Mouse (Mus musculus): ENCODE results near the gene Mrnip. TPM values are rescaled to one million over a fixed set of nuclear protein-coding genes. Genes with fewer than 3 reads are reported as not detected.

Gene Mrnip
- polyA plus RNA-seq, 1 experiment from 2014 or later: 17.6 TPM

GRCm38 (mm10) chr11:50174730-50175187 is 515 bp downstream of the Mrnip start:
- ATAC-seq (replicated peaks; ENCODE audit: insufficient number of reproducible peaks, low FRiP score, low TSS enrichment): peak; percentile 97
- H3K4me3 ChIP-seq (ENCODE audit: low read depth, low read length): peak overlapping the region; percentile 78
- no peaks in the 10 kb centered on the region for H3K27me3 ChIP-seq (ENCODE audit: control insufficient read depth, insufficient read depth, low read length)
- WGBS (ENCODE audit: insufficient replicate concordance): 0% methylated on average over 22 of the region's 27 CpGs
- no peaks in the 10 kb centered on the region for H3K9me3 ChIP-seq (replicated peaks; ENCODE audit: control insufficient read depth, low read length)
- peak overlapping the region; percentile 79 for H3K9ac ChIP-seq (ENCODE audit: low read depth, low read length)
- peaks cover 15% of the 10 kb centered on the region for H3K4me1 ChIP-seq (ENCODE audit: control insufficient read depth, insufficient read depth, low read length)
- peak overlapping the region; percentile 67 for H3K27ac ChIP-seq (ENCODE audit: low read depth, low read length)
- peaks cover 10% of the 10 kb centered on the region; the same call in 1 of the 2 replicates for H3K36me3 ChIP-seq (ENCODE audit: control insufficient read depth, insufficient read depth, low read length)
- peak overlapping the region; percentile 89 for H3K4me2 ChIP-seq

- H3K27me3 ChIP-seq (ENCODE audit: control insufficient read depth, insufficient read depth, low read length): no peaks in the 10 kb centered on the region
- no peak overlapping the region for H3K4me3 ChIP-seq (ENCODE audit: low read depth, low read length)
- H3K27ac ChIP-seq (ENCODE audit: low read depth, low read length): no peak overlapping the region
- H3K4me2 ChIP-seq: no peak overlapping the region
- no peaks in the 10 kb centered on the region for H3K9me3 ChIP-seq (replicated peaks; ENCODE audit: control insufficient read depth, low read length)
- H3K4me1 ChIP-seq (ENCODE audit: control insufficient read depth, insufficient read depth, low read length): peaks cover 15% of the 10 kb centered on the region
- H3K9ac ChIP-seq (ENCODE audit: low read depth, low read length): no peak overlapping the region
- peaks cover 6% of the 10 kb centered on the region; the same call in 1 of the 2 replicates for H3K36me3 ChIP-seq (ENCODE audit: control insufficient read depth, insufficient read depth, low read length)
- ATAC-seq (replicated peaks; ENCODE audit: insufficient number of reproducible peaks, low FRiP score, low TSS enrichment): no peak
- WGBS (ENCODE audit: insufficient replicate concordance): 82% methylated on average over 3 of the region's 3 CpGs
These were observed 2.1 kb downstream of the Mrnip start for GRCm38 (mm10) chr11:50176351-50176750.

DNA sequence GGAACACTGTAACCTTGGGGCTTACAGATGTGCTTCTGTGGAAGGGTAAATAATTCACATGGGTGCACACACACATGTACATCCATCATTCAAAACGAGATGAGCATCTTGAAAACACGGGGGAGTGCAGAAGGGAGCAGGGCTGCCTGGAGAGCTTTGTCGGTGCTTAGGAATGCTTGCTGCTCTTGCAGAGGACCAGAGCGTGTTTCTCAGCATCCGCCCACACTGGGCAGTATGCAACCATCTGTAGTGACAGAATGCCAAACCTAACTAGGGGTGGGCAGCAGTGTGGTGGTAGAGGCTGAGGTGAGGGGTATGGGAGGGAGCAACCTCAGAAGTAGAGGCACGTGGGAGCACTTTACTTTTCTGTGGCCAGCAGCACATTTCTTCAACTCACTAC is 2.9 kb downstream of the Mrnip start:
- no peaks in the 10 kb centered on the region for H3K27me3 ChIP-seq (ENCODE audit: control insufficient read depth, insufficient read depth, low read length)
- H3K9me3 ChIP-seq (replicated peaks; ENCODE audit: control insufficient read depth, low read length): no peaks in the 10 kb centered on the region
- H3K36me3 ChIP-seq (ENCODE audit: control insufficient read depth, insufficient read depth, low read length): no peaks in the 10 kb centered on the region
- H3K4me3 ChIP-seq (ENCODE audit: low read depth, low read length): no peak overlapping the region
- no peak overlapping the region for H3K4me2 ChIP-seq
- 63% methylated on average over 6 of the region's 6 CpGs for WGBS (ENCODE audit: insufficient replicate concordance)
- H3K4me1 ChIP-seq (ENCODE audit: control insufficient read depth, insufficient read depth, low read length): peaks cover 15% of the 10 kb centered on the region
- no peak overlapping the region for H3K9ac ChIP-seq (ENCODE audit: low read depth, low read length)
- no peak overlapping the region for H3K27ac ChIP-seq (ENCODE audit: low read depth, low read length)
- no peak for ATAC-seq (replicated peaks; ENCODE audit: insufficient number of reproducible peaks, low FRiP score, low TSS enrichment)

DNA sequence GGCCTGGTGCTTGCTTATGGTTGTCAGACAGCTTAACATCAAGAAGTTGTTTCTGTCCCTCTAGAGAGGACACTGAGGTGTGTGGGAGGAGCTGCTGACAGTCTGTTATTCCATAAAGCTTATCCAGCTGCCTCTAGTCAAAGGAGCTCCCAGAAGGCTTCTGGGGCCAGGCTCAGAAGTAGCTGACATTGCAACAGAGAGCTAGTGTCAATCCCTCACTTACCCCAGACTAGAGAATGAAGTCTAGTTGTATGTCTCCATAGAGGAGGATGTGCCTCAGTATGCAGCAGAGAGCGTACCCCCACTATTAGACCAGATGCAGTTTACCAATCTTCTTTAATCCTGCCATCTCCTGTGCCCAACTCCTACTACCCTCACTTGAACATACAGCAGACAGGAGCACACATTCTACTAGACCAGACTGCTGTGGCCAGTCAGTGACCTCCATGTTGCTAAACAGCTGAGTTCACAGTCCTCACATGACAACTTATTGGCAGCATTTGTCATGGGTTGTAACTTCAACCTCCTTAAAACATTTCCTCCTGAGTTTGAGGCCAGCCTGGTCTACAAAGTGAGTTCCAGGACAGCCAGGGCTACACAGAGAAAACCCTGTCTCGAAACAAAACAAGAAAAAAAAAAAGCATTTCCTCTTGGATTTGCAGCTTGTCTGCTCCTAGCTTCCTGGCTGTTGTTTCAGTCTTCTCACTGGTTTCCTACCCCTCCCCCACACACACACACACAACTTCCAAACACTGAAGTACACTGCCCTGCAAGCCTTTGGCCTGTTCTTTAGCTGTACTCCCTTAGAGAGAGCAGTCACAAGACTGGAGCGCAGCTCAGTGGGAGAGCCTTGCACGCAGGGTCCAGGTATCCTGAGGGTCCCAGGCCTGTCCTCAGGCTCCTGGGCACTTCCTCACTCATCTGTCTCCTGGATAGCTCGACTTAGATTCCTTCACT is 4.6 kb downstream of the Mrnip start:
- WGBS (ENCODE audit: insufficient replicate concordance): 71% methylated on average over 5 of the region's 5 CpGs
- peak overlapping the region; percentile 12; the same call in 1 of the 2 replicates for H3K27ac ChIP-seq (ENCODE audit: low read depth, low read length)
- H3K4me1 ChIP-seq (ENCODE audit: control insufficient read depth, insufficient read depth, low read length): peaks cover 23% of the 10 kb centered on the region
- H3K4me3 ChIP-seq (ENCODE audit: low read depth, low read length): no peak overlapping the region
- no peaks in the 10 kb centered on the region for H3K9me3 ChIP-seq (replicated peaks; ENCODE audit: control insufficient read depth, low read length)
- no peak overlapping the region for H3K4me2 ChIP-seq
- no peaks in the 10 kb centered on the region for H3K36me3 ChIP-seq (ENCODE audit: control insufficient read depth, insufficient read depth, low read length)
- H3K9ac ChIP-seq (ENCODE audit: low read depth, low read length): no peak overlapping the region
- no peaks in the 10 kb centered on the region for H3K27me3 ChIP-seq (ENCODE audit: control insufficient read depth, insufficient read depth, low read length)
- no peak for ATAC-seq (replicated peaks; ENCODE audit: insufficient number of reproducible peaks, low FRiP score, low TSS enrichment)

DNA sequence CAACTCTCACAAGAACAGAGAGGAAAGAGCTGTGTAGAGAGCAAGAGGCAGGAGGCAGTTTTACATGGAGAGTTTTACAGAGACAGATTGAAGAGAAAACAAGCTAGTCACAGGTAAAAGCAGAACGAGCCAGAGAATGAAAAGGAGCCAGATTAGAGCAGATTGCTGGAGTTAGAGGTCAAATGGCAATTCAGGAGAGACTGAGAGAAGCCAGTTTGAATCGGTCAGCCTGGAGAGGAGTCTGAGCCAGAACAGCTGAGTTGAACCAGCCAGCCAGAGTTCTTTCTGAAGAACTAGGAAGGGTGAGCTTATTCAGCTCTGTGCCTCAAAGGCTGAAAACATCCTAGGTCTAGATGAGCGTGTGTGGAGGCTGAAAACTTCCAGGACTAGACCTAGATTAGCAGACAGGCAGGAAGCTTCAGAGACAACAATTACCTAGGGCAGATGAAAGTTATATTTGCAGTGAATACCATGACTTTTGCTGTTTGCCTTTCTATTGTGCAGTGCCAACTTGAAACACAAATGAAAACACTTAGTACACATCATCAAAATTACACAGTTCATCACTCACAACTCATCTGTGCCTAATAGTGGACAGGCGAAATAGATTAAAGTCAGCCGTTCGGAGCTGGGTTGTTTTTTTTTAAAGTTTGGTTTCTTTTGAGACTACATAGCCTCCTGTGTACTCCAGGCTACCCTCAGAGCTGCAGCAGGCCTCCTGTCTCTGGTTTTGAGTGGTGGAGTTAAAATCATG is 6.4 kb downstream of the Mrnip start:
- Histone ChIP-seq H3K27me3 (ENCODE audit: control insufficient read depth, insufficient read depth, low read length) (no peaks in the 10 kb centered on the region), H3K9me3 (replicated peaks; ENCODE audit: control insufficient read depth, low read length) (no peaks in the 10 kb centered on the region), H3K4me2 (no peak overlapping the region), H3K4me1 (ENCODE audit: control insufficient read depth, insufficient read depth, low read length) (peaks cover 22% of the 10 kb centered on the region), H3K4me3 (ENCODE audit: low read depth, low read length) (no peak overlapping the region), H3K36me3 (ENCODE audit: control insufficient read depth, insufficient read depth, low read length) (no peaks in the 10 kb centered on the region), H3K27ac (ENCODE audit: low read depth, low read length) (no peak overlapping the region), H3K9ac (ENCODE audit: low read depth, low read length) (no peak overlapping the region)
- ATAC-seq (replicated peaks; ENCODE audit: insufficient number of reproducible peaks, low FRiP score, low TSS enrichment): no peak
- 70% methylated on average over 6 of the region's 6 CpGs for WGBS (ENCODE audit: insufficient replicate concordance)

DNA sequence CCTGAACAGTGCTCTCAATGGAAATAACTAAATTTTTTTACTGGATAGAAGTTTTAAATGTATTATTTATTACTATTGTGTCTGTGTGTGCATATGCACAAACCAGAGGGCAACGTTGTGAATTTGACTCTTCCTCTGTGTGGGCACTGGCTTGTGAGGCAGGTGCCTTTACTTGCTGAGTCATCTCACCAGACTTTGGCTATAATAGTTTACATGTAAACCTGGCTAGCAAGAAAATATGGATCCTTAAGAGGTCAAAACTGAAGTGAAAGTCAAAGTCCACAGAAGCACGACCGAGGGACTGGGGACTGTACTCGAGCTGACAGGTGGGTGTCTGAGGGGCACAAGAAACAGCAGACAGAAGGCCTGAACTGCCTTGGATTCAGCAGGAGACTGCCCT is 8.5 kb downstream of the Mrnip start:
- no peak for ATAC-seq (replicated peaks; ENCODE audit: insufficient number of reproducible peaks, low FRiP score, low TSS enrichment)
- Histone ChIP-seq H3K9me3 (replicated peaks; ENCODE audit: control insufficient read depth, low read length) (no peaks in the 10 kb centered on the region), H3K9ac (ENCODE audit: low read depth, low read length) (peak overlapping the region; percentile 36; the same call in 1 of the 2 replicates), H3K27me3 (ENCODE audit: control insufficient read depth, insufficient read depth, low read length) (no peaks in the 10 kb centered on the region), H3K4me1 (ENCODE audit: control insufficient read depth, insufficient read depth, low read length) (peaks cover 22% of the 10 kb centered on the region), H3K27ac (ENCODE audit: low read depth, low read length) (peak overlapping the region; percentile 17; the same call in 1 of the 2 replicates), H3K36me3 (ENCODE audit: control insufficient read depth, insufficient read depth, low read length) (no peaks in the 10 kb centered on the region), H3K4me2 (no peak overlapping the region), H3K4me3 (ENCODE audit: low read depth, low read length) (no peak overlapping the region)
- 77% methylated on average over 4 of the region's 4 CpGs for WGBS (ENCODE audit: insufficient replicate concordance)

DNA sequence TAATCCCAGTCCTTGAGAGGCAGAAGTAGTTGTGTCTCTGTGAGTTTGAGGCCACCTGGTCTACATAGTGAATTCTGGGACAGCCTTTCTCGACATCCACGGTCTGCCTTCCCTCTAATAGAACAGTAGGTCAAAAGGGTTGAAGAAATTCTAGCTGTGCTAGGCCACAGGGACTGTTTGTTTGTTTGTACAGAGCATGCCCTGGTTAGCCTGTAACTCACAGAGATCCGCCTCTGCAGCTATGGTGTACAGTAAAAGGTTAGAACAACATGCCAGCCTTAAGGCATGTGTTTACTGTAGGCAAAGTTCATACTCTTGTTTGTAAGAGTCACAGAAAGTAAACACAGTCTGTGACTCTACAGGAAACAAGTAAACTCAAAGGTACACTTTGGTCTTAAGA is 10.5 kb downstream of the Mrnip start:
- no peak overlapping the region for H3K4me2 ChIP-seq
- H3K4me3 ChIP-seq (ENCODE audit: low read depth, low read length): no peak overlapping the region
- no peak for ATAC-seq (replicated peaks; ENCODE audit: insufficient number of reproducible peaks, low FRiP score, low TSS enrichment)
- H3K4me1 ChIP-seq (ENCODE audit: control insufficient read depth, insufficient read depth, low read length): peaks cover 13% of the 10 kb centered on the region; the same call in 1 of the 2 replicates
- 78% methylated on average over 3 of the region's 3 CpGs for WGBS (ENCODE audit: insufficient replicate concordance)
- H3K27ac ChIP-seq (ENCODE audit: low read depth, low read length): no peak overlapping the region
- no peaks in the 10 kb centered on the region for H3K36me3 ChIP-seq (ENCODE audit: control insufficient read depth, insufficient read depth, low read length)
- no peaks in the 10 kb centered on the region for H3K9me3 ChIP-seq (replicated peaks; ENCODE audit: control insufficient read depth, low read length)
- H3K9ac ChIP-seq (ENCODE audit: low read depth, low read length): no peak overlapping the region
- no peaks in the 10 kb centered on the region for H3K27me3 ChIP-seq (ENCODE audit: control insufficient read depth, insufficient read depth, low read length)

GRCm38 (mm10) chr11:50188682-50189081 is 14.4 kb downstream of the Mrnip start:
- ATAC-seq (replicated peaks; ENCODE audit: insufficient number of reproducible peaks, low FRiP score, low TSS enrichment): no peak
- Histone ChIP-seq H3K27me3 (ENCODE audit: control insufficient read depth, insufficient read depth, low read length) (no peaks in the 10 kb centered on the region), H3K27ac (ENCODE audit: low read depth, low read length) (no peak overlapping the region), H3K4me2 (no peak overlapping the region), H3K9me3 (replicated peaks; ENCODE audit: control insufficient read depth, low read length) (no peaks in the 10 kb centered on the region), H3K9ac (ENCODE audit: low read depth, low read length) (no peak overlapping the region), H3K4me3 (ENCODE audit: low read depth, low read length) (no peak overlapping the region), H3K4me1 (ENCODE audit: control insufficient read depth, insufficient read depth, low read length) (0 out of 2 replicates have a peak, but pooled peaks cover 7% of the 10 kb centered on the region), H3K36me3 (ENCODE audit: control insufficient read depth, insufficient read depth, low read length) (no peaks in the 10 kb centered on the region)
- 73% methylated on average over 7 of the region's 7 CpGs for WGBS (ENCODE audit: insufficient replicate concordance)
